Mouse (Mus musculus): ENCODE data around the gene Sgms1. TPM values are rescaled to one million over a fixed set of nuclear protein-coding genes. Genes with fewer than 3 reads are reported as not detected.
"Not testable (repeated sequence)": the region's sequence is repeated elsewhere in the genome, so short reads cannot be mapped to it uniquely, and the experiment has no call there.

Sgms1 gene
- total RNA-seq, 2 experiments from 2014 or later: 50.5 to 57.4 TPM

DNA sequence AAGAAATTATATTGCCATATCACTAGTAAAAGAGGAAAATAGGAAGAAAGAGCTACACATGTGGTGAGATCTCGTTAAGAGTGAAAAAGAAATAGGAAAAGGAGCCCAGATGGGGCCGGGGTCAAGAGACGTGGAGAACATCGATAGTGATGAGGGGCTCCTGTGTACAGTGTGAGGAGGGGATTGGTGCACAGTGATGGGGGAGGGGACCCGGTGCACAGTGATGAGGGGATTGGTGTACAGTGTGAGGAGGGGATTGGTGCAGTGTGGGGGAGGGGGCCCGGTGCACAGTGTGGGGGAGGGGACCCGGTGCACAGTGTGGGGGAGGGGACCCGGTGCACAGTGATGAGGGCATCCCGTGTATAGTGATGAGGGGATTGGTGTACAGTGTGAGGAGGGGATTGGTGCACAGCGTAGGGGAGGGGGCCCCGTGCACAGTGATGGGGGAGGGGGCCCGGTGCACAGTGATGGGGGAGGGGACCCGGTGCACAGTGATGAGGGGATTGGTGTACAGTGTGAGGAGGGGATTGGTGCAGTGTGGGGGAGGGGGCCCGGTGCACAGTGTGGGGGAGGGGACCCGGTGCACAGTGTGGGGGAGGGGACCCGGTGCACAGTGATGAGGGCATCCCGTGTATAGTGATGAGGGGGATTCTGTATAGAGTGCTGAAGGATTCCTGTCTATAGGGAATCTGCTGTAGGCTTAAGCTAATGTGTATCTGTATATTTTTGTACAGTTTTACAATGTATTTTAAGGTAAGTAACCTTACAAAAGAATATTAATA is 257.6 kb downstream of the Sgms1 start:
- DNase-seq: not testable (repeated sequence)

DNA sequence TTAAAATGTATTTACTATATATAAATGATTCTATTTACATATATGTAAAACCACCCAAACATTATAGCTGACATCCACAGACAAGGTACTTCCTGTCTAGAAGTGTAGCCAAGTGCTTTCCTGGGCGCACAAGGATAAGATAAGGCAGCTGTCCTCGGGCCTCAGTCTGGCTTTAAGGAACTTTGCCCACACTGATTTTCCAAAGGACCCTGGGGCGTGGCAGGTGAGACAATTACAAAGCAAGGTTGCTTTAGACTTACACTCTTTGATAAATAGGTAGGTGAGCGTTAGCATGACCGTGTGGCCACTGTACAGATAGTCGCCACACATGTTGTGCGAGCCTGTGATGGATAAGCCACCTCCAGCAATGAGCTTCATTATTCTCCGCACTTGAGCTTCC is 260.2 kb downstream of the Sgms1 start:
- no peak for DNase-seq

DNA sequence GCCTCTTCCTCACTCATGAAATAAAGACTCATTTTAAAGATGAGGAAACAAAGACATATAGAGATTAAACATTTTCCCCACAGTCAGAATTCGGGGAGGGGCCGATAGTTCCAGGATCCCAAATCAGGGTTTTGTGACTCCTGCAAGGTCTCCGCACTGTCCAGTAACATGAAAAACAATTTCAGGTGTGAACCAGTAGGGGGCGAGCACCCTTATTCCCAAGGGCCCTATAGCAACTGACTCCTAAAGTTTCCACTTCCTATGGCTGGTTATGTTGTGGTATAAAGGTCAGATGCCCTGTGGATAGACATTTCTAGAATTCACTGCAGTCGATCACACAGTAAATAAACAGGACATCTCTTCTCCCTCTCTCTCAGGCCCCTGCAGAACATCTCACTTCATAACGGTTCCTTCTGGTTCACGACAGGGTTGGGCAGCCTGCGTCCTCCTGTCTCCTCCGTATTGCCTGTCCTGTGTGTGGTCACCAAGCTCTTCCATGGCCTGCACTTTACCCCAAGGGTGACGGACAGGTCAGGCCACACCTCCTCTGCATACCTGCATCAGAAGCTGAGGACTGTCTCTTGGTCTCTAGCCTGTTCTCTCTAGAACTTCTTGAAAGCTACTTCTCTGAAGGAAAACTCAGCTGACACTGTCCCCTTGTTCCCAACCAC is 262.2 kb downstream of the Sgms1 start:
- no peak for DNase-seq

DNA sequence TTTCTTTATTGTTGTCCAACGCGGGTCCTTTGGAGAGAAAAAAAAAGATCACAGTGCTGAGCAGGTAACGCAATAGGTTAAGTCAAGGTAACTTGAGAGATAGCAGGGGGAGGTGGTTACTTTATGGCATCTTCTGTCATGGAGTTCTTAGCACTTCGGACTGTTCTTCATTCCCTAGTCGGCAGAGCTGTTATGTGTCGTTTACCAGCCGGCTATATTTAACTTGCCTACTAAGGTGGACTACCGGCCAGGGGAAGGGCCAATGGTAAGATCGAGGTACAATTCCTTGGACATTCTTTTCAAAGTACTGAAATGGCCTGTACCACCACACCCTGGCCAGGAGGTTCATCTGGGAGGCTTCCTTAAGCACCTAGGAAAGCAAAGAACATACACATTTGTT is 265.4 kb downstream of the Sgms1 start:
- no peak for DNase-seq

DNA sequence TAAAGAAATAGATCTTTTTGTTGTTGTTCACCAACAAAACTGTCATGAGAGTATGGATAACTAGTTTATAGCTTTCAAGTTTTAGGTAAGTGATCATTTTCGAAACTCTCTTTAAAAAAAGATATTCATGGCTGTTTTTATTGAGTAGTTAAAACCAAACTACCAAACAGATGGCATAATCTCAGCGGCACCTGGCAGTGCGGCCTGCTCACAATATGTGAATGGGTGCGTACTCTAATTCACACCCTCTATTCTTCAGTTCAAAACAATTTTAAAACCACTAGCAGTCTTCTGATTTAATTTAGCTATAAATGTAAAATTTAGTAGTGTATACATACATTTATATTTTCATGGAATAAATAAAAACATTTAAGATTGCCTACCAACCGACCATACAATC is 266.3 kb downstream of the Sgms1 start:
- DNase-seq: no peak

DNA sequence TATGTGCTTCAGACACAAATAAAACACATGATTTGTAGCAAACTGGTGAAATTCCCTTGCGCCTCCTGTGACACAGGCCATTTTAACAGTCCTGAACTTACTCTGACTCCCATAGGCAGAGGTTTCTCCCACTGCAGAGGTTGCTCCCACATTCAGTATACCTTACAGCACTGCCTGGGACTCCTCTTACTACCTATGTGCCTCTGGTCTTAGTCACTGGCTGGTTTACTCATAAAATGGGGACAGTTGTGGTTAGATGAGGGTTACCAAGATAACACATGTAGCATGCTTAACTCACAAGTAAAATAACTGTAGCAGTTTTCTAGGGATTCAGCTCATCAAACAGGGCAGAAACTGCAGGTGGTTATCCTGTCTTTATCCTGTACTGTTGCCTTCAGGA is 268.7 kb downstream of the Sgms1 start:
- DNase-seq: no peak

DNA sequence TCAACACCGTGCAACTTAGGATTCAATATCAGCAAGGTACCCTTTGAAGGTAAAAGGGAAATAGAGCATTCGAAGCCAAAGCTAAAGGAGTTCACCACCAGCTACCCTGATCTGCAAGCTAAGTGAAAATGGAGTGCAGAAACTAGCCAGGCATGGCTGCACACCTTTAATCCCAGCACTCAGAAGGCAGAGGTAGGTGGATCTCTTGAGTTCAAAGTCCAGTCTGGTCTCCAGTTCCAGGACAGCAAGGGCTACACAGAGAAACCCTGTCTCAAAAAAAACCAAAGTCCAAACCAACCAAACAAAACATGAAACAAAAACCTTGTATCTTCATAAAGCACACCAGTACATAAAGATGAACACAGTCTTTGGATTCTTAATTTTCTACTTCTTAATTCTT is 269.8 kb downstream of the Sgms1 start:
- DNase-seq: no peak

DNA sequence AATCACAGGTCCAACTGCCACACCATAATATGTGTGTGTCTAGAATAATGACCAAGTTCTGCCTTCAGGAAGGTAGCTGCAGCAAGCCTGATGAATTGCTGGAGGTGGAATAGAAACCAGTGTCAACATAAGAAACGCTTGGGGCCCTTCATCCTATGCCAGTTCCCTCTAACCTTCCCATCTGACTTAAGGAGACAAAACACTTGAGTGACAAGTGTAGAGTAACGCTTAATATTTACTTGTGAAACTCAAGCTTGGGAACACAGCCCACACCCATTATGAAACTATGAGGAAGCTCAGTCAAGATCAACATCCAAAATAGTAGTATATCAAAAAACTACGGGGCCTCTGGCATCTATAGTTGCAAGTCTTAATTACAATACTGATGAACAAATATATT is 271.0 kb downstream of the Sgms1 start:
- no peak for DNase-seq

DNA sequence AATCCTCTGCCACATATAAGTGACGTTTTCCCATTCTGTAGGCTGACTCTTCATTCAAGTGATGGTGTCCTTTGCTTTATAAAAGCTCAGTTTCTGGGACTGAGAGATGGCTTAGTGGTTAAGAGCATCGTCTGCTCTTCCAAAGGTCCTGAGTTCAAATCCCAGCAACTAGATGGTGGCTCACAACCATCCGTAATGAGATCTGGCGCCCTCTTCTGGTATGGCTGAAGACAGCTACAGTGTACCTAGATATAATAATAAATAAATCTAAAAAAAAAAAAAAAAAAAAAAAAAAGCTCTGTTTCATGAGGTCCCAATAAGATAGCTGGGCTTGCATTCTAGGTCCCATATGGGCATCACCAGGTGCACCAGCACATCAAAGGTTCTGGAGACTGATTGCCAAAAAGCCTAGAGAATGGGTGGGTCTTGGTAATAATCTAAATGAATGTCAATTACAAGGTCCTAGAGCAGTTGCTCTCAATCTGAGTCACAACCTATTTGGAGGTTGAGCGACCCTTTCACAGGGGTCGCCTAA is 272.0 kb downstream of the Sgms1 start:
- no peak for DNase-seq

DNA sequence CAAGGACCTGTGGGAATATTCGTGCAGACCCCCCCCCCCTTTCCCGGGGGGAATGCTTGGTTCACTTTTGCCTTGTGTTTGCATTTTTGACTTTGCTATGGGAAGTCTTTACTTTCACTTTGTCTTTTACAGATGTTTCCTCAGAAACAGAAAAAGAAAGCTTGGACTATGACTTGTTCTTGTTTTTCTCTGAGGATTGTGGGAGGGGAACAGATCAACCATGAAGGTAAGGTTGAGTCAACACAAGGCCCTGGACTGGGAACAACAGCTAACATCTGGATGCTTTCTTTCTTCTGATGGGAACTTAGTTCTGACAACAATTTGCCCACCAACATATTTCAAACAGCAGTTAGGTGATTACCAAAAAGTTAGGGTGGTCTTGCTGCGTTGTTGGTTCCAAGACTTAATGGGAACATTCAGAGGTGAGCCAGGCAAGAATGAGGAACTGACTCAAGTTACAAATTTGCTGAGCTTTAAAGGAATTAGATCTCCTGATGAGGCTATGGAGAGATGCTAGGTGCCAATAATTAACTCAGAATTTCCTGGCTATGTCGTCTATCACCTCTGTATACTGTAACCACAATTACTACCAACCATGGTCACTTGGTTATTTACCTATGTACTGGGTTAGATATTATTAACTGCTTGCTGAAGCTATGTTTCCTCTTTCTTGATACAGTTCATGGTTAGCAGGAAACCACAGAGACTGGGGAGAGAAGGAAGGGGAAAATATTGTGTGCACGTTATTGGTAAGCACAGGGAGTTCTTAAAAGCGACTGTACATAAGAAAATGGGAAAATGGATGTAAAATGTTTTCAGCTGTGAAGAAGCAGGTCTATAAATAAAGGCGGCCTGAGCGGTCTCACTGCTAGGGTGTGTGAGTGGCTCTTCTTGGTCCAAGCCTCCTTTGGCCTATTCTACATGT is 277.4 kb downstream of the Sgms1 start:
- no peak for DNase-seq

DNA sequence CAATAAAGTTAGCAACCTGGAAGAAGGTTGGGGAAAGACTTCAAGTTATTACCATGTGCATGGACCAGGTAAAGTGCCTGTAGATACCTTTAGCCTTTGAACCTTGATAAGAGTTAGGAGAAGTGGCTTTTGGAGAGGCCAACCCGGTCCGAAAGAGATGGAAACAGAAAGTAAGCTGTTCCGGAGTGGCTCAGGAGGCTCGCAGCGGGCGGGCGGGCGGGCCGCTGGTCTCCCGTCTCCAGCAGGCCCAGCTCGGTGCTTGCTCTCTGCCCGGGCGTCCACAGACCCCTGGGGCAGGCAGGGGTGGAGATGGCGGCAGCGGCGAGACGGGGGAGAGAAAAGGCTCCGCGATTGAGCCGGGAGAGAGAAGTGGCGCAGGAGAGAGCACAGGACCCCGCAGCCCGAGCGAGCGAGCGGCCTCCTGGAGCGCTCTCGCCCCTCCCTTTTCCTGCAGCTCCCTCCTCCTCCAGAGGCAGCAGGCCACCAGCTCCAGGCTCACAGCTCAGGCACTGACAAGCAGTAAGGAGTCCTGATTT is 281.7 kb downstream of the Sgms1 start, which contains the start of gene Asah2:
TSS of gene Asah2 (minus strand) at position 441 of the 536 bp plus-strand sequence.
- DNase-seq: peak; percentile 81

DNA sequence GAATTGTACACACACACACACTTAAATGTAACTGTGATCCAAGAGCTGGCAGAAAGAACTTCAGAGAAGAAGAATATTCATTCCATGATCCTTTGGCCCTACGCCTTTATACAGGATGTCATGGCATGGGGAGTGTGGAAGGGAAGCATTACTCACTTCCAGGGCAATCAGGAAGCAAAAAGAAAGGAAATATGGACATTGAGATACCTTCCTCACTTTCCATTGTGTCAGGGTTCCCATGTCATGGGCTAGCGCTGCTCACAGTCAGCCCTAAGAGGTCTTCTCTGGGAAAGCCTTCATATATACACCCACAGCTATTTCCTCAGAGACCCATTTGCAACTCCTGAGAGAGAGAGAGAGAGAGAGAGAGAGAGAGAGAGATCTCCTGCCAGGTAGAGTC is 282.8 kb downstream of the Sgms1 start:
- no peak for DNase-seq

DNA sequence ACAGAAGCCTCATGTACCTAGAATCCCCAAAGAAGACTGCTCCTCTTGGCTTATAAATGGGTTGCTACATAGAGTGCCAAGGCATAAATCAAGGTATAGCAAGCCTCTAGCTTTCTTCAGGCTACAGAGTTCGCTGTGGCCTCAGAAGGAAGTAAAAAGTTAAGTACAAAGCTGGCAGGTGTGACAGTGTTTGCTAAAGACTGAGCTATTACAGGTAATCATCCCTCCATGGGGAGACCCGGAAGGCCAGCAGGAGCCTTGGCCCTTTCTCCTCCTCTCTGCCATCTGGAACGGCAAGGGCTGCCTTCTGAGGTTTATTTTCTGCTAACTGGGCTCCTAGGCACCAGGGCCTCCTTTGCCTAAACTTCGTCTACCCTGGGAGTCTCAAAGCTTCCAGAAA is 285.3 kb downstream of the Sgms1 start:
- DNase-seq: no peak

DNA sequence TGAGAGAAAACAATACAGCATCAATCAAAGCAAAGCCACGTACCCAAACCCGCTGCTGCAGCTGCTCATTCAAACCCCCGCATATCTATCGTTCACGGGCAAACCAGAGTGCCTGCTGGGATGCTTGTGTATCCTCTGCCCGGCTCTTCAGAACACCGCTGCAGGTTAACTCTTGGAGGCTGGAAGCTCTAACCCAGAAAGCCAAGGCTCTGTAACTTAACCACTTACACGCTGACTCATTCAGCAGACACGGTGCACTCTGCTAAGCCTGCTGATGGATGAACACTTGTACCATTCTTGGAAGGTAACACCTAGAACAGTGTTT is 286.6 kb downstream of the Sgms1 start:
- DNase-seq: no peak

DNA sequence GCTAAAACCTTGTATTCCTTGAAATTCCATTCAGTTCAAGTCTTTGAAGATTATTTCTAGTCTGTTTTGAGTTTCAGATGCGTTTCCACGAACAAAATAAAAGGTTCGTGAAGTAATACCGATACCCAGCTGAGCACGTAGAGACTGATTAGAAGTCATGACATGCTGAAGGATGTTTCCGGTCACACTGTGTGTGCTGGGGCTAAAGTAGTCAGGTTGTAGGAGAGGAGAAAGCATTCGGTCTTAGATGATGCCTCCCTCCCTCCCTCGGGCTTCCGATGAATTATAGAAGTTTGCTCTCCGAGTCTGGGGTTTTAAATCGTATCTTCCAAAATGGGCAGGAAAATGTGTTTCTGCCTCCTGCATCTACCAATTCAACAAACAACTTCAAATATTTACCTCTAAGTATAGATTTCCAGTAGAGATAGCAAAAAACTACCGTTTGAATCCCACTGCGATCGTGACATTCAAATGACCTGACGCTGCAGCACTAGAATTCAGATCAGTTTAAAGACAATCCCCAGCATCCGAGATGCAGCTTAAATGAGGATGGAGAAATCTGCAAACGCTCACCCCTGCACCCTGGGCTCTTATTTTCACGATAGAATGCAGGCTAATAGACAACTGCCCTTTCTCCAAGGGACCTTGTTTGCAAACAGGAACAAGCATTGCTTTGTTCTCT is 287.1 kb downstream of the Sgms1 start:
- DNase-seq: no peak

DNA sequence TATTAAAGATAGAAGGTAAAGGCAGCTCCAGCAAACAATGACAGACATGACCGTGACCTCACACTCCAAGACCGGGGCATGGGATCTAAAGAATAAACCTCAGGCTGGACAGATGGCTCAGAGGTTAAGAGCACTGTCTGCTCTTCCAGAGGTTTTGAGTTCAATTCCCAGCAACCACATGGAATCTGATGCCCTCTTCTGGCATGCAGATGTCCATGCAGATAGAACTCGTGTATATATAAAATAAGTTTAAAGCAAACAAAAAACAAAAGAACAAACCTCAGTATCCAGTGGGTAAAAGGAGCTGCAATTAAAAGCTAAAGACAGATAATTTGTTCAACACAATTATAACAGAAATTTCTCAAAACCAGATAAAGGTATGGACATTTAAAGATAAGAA is 290.9 kb downstream of the Sgms1 start:
- no peak for DNase-seq

DNA sequence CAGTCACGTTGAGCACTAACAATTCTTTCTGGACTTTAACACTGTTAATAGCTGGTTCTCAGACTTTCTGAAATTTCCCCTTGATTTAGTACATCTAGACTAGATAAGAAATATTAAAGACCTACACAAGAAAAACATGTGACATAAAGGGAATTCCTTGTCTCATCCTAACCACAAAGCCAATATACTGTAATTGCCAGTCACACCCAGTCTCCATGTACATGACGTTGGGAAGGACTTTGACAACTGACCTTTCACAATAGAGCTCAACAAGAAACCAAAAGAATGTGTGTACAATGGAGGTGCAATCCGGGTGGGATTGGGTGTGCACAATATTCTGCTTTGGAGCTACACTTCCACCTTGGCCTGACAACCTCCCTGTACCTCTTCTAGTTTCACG is 297.2 kb downstream of the Sgms1 start:
- DNase-seq: no peak

DNA sequence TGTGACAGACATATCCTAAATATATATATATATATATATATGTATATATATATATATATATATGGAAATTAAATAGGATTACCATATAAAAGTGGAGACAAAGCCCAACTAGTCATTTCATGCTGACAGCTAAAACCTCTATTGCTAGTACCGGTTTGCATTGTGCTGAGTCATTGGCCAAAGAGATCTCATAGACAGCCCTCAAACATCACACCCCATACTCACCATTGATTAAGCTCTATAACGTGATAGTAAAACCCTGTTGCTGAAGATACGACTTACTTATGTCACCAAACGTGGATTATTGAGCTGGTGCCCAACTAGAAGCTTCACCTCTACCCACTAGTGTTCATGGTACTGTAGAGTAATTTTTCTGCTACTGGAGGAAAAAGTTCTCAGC is 298.7 kb downstream of the Sgms1 start:
- no peak for DNase-seq

DNA sequence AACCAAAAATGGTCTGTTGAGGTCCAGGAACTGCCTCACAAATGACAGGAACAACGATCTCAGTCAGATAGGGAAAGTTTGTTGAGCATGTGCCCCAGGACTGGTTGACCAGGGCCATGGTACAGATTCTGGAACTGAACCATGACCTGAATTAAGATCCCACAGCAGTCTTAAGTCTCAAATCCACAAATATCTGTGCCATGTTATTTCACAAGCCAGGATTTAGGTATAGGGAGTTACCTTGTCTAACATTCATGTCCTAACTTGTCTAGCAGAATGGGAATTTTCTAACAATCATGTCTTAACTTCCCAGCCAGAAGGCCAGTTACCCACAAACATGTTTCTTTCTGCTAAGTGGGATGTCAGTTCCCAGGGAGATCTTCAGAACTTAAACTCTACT is 300.9 kb downstream of the Sgms1 start:
- no peak for DNase-seq

DNA sequence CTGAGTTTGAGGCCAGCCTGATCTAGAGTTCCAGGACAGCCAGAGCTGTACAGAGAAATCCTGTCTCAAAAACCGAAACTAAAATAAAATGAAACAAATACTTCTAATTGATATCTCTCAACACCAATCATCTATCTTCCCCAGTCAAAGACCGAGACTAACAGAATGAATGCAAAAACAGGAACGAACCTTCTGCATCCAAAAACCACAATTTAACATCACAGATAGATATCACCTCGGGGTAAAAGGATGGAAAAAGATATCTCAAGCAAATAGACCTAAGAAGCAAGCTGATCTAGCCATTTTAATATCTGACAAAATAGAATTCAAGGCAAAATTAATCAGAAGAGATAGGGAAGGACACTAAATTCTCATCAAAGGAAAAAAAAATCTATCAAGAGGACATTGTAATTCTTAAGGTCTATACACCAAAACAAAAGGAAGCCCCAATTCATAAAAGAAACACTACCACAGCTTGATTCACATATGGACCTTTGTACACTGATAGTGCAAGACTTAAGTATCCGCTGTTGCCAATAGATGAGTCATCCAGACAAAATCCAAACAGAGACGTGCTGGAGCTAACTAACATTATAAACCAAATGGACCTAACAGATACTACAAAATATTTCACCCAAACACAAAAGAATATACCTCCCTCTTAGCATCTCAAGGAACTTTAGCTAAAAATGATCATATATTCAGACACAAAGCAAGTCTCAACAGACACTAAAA is 301.6 kb downstream of the Sgms1 start:
- no peak for DNase-seq

DNA sequence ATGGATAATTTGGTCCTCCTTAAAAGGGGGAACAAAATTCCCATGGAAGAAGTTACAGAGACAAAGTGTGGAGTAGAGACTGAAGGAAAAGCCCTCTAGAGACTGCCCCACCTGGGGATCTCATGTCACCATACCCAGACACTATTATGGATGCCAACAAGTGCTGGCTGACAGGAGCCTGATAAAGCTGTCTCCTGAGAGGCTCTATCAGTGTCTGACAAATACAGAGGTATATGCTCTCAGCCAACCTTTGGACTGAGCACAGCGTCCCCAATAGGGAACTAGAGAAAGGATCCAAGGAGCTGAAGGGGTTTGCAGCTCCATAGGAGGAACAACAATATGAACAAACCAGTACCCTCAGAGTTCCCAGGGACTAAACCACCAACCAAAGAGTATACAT is 304.7 kb downstream of the Sgms1 start:
- DNase-seq: not testable (repeated sequence)

All from heart, postnatal 4 days (tissue).